Mouse (Mus musculus) small intestine, adult 2 months (tissue): Measurements from ENCODE around the gene Myt1l.

ENCODE experiments used
- CTCF ChIP-seq: fragments of 200-500 bp; IDR thresholded peaks from 2 replicates; pipeline ENCODE4 v1.5.1; 2012; ENCODE audit warnings: low read depth, mild to moderate bottlenecking, control low read depth, inconsistent platforms, low read length, moderate library complexity, mixed read lengths; ENCODE audit not compliant: insufficient replicate concordance, insufficient read length; ENCODE audit errors: extremely low read depth
- POLR2A ChIP-seq: fragments of 200-500 bp; IDR thresholded peaks from 2 replicates; pipeline ENCODE4 v1.6.1; 2012; ENCODE audit warnings: low read depth, mild to moderate bottlenecking, control low read depth, inconsistent platforms, low read length, moderate library complexity

DNA sequence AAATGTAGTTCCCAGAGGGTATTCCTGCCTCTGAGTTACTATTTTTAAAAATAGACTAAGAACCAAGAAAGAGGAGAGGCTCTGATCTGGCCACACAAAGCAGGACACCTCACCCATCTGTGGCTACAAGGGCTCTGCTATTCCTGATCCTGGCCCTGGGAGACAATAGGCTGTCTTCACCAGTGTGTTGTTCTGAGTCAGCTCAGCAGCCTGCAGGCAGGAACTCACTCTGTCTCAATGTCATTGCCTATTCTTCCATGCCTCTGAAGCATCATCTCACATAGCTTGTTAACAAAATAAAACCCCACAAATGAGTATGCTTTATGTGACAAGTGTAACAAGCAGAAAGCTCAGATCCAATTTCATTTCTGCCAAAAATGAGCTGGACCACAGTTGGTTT, 244.2 kb downstream of the Myt1l start:
- TF ChIP-seq CTCF (no peak), POLR2A (no peak)
